Mouse (Mus musculus) ES-E14 (cell line): ENCODE data around the gene Dctn5.

ENCODE experiments used
- CHD2 ChIP-seq: IDR thresholded peaks from 2 replicates; pipeline ENCODE4 v1.6.1; 2014; ENCODE audit warnings: mild to moderate bottlenecking, low read depth, low read length, inconsistent platforms
- HCFC1 ChIP-seq: IDR thresholded peaks from 2 replicates; pipeline ENCODE4 v1.6.1; 2012; ENCODE audit warnings: low read length, inconsistent platforms, borderline replicate concordance; ENCODE audit not compliant: insufficient read depth

GRCm38 (mm10) chr7:122140991-122141390 lies 8.2 kb downstream of the Dctn5 start:
- TF ChIP-seq HCFC1 (no peak), CHD2 (no peak)
